Mouse (Mus musculus) megakaryocyte, embryonic 14.5 days (primary cell): ENCODE data around the gene Gm6408.

Experiments
- FLI1 ChIP-seq: IDR thresholded peaks from 2 replicates; pipeline ENCODE4 v1.6.1; 2012; ENCODE audit warnings: low read length, inconsistent platforms, mixed read lengths
- GATA1 ChIP-seq: IDR thresholded peaks from 3 replicates; pipeline ENCODE4 v1.6.1; 2012; ENCODE audit warnings: mixed read lengths, low read length, inconsistent platforms, borderline replicate concordance

DNA sequence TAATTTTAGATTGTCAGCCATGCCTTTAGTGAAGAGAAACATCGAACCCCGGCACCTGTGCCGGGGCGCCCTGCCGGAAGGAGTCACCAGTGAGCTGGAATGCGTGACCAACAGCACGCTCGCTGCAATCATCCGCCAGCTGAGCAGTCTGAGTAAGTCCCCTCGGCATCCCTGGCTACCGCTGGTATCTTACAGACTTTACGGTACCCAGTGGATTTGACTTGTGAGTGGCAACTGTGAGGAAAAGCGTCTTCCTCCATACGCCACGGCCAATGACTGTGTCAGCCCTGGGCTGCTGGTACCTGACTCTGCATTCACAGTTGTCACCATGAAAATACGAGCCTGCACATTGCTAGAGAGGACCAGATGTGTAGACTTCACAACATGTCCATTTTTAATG is 46.4 kb upstream of the Gm6408 start:
- no peak for TF ChIP-seq GATA1
- no peak for TF ChIP-seq FLI1
